Mouse (Mus musculus): Measurements from ENCODE around the gene Rusc1. TPM values are rescaled to one million over a fixed set of nuclear protein-coding genes. Genes with fewer than 3 reads are reported as not detected.

The Rusc1 gene
- polyA plus RNA-seq, 1 experiment from 2014 or later = 23.9 TPM

DNA sequence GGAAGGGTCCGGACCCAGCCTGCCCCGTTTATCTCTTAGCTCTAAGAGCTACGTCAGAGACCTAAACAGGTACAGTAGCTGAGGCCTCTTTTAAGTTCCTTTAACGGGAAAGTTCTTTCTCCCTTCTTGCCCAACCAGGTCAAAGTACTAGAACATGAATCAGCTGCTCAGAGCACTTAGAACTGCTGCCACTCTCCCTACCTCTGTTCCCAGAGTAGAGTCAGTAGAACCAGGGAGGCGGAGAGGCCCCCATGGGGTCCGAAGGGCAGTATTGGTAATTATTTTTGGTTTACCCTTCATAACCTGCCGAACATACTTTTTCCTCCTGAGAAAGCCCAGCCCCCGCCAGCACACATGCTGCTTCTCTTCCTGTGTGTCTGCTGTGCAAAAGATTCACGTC lies 15.7 kb downstream of the Rusc1 start:
- H3K4me2 ChIP-seq (ENCODE audit: low read depth, low read length, severe bottlenecking) = no peak overlapping the region
- no peaks in the 10 kb centered on the region for H3K27me3 ChIP-seq (ENCODE audit: control insufficient read depth, insufficient read depth, low read length)
- WGBS = 94% methylated on average over 9 of the region's 9 CpGs
- no peaks in the 10 kb centered on the region for H3K9me3 ChIP-seq (ENCODE audit: control insufficient read depth, low read length)
- no peak overlapping the region for H3K27ac ChIP-seq (ENCODE audit: low read depth, low read length)
- no peak for DNase-seq (ENCODE audit: low spot score)
- no peak overlapping the region for H3K4me3 ChIP-seq (ENCODE audit: low read depth, low read length)
- no peak for ATAC-seq (replicated peaks; ENCODE audit: low FRiP score)
- no peak overlapping the region for H3K9ac ChIP-seq (ENCODE audit: low read length)
- H3K36me3 ChIP-seq (ENCODE audit: control insufficient read depth, insufficient read depth, low read length) = peaks cover 17% of the 10 kb centered on the region
- no peaks in the 10 kb centered on the region for H3K4me1 ChIP-seq (replicated peaks; ENCODE audit: control insufficient read depth, insufficient read depth, low read length)

DNA sequence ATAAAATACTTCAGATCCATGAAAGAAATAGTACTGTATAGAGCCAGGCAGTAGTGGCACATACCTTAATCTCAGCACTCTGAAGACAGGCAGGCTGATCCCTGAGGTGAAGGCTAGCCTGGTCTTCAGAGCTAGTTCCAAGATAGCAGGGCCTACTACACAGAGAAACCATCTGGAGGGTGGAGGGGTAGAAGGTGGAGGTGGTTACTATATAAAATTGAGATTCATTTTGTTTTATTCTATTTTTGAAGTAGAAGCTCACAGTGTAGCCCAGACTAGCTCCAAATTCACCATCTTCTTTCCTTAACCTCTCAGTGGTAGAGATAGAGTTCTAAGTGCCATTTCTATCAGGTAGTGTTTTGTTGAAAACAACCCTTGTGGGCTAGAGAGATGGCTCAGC lies 25.8 kb downstream of the Rusc1 start:
- peaks cover 19% of the 10 kb centered on the region for H3K36me3 ChIP-seq (ENCODE audit: control insufficient read depth, insufficient read depth, low read length)
- H3K4me3 ChIP-seq (ENCODE audit: low read depth, low read length) = no peak overlapping the region
- H3K4me1 ChIP-seq (replicated peaks; ENCODE audit: control insufficient read depth, insufficient read depth, low read length) = no peaks in the 10 kb centered on the region
- DNase-seq (ENCODE audit: low spot score) (no peak), ATAC-seq (replicated peaks; ENCODE audit: low FRiP score) (no peak)
- H3K9ac ChIP-seq (ENCODE audit: low read length) = no peak overlapping the region
- H3K27ac ChIP-seq (ENCODE audit: low read depth, low read length) = no peak overlapping the region
- no peaks in the 10 kb centered on the region for H3K27me3 ChIP-seq (ENCODE audit: control insufficient read depth, insufficient read depth, low read length)
- no peaks in the 10 kb centered on the region for H3K9me3 ChIP-seq (ENCODE audit: control insufficient read depth, low read length)
- H3K4me2 ChIP-seq (ENCODE audit: low read depth, low read length, severe bottlenecking) = no peak overlapping the region

DNA sequence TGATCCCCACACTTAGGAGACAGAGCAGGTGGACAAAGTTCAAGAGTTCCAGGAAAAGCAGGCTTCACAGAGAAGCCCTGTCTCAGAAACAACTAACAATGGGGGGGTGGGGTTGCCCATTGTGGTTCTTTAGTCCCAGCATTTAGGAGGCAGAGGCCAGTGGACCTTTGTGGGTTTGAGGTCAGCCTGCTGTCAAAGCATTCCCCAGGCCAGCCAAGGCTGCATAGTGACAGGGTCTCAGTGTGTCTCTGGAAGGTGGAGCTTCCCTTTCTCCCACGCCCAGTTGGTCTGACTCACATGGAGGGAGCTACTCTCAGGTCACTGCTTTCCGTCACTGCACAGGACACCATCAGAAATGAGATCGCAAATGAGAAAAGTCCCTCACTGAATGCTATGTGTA lies 31.4 kb downstream of the Rusc1 start:
- ATAC-seq (replicated peaks; ENCODE audit: low FRiP score) (no peak), DNase-seq (ENCODE audit: low spot score) (no peak)
- no peak overlapping the region for H3K4me3 ChIP-seq (ENCODE audit: low read depth, low read length)
- H3K4me2 ChIP-seq (ENCODE audit: low read depth, low read length, severe bottlenecking) = no peak overlapping the region
- H3K4me1 ChIP-seq (replicated peaks; ENCODE audit: control insufficient read depth, insufficient read depth, low read length) = no peaks in the 10 kb centered on the region
- no peaks in the 10 kb centered on the region for H3K27me3 ChIP-seq (ENCODE audit: control insufficient read depth, insufficient read depth, low read length)
- H3K27ac ChIP-seq (ENCODE audit: low read depth, low read length) = no peak overlapping the region
- H3K36me3 ChIP-seq (ENCODE audit: control insufficient read depth, insufficient read depth, low read length) = peaks cover 7% of the 10 kb centered on the region; the same call in 1 of the 2 replicates
- H3K9me3 ChIP-seq (ENCODE audit: control insufficient read depth, low read length) = no peaks in the 10 kb centered on the region
- H3K9ac ChIP-seq (ENCODE audit: low read length) = no peak overlapping the region
- 66% methylated on average over 3 of the region's 3 CpGs for whole genome bisulfite sequencing

DNA sequence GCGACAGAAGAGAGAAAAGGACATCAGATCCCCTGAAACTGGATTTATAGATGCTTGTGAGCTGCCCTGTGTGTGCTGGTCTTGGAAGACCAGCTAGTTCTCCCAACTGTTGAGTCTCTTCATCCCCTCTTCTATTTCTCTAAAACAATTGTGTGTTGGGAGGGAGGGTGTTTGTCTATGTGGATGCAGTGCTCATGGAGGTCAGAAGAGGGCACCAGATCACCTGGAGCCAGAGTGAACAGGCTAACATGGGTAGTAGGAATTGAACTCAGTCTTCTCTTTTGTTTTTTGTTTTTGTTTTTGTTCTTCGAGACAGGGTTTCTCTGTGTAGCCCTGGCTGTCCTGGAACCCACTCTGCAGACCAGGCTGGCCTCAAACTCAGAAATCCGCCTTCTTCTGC lies 34.3 kb downstream of the Rusc1 start:
- H3K9ac ChIP-seq (ENCODE audit: low read length) = no peak overlapping the region

DNA sequence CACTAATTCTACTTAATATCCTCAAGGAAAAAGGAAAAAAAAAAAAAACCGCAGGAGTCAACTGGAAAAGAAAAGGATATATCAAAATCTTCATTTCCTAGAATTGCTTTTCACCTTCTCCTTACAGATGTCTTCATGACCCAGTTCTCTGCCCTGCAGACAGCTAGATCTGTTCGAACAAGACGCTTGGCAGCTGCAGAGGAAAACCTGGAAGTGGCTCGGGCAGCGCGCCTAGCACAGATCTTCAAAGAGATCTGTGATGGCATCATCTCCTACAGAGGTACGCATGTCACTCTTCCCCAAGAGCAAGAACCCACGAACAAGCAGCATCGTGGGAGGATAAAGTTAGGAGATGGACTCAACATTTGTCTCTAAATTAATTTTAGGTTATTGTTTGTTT lies 34.8 kb downstream of the Rusc1 start:
- Histone ChIP-seq H3K9ac (ENCODE audit: low read length) (no peak overlapping the region), H3K4me1 (replicated peaks; ENCODE audit: control insufficient read depth, insufficient read depth, low read length) (no peaks in the 10 kb centered on the region), H3K9me3 (ENCODE audit: control insufficient read depth, low read length) (no peaks in the 10 kb centered on the region), H3K27me3 (ENCODE audit: control insufficient read depth, insufficient read depth, low read length) (no peaks in the 10 kb centered on the region), H3K4me3 (ENCODE audit: low read depth, low read length) (no peak overlapping the region), H3K36me3 (ENCODE audit: control insufficient read depth, insufficient read depth, low read length) (no peaks in the 10 kb centered on the region; the same call in 1 of the 2 replicates), H3K27ac (ENCODE audit: low read depth, low read length) (no peak overlapping the region), H3K4me2 (ENCODE audit: low read depth, low read length, severe bottlenecking) (no peak overlapping the region)
- 94% methylated on average over 9 of the region's 9 CpGs for WGBS
- ATAC-seq (replicated peaks; ENCODE audit: low FRiP score) (no peak), DNase-seq (ENCODE audit: low spot score) (no peak)

More for the DNA sequence above, 34.3 kb downstream of the Rusc1 start:
- H3K9me3 ChIP-seq (ENCODE audit: control insufficient read depth, low read length) = no peaks in the 10 kb centered on the region
- no peaks in the 10 kb centered on the region for H3K27me3 ChIP-seq (ENCODE audit: control insufficient read depth, insufficient read depth, low read length)
- H3K36me3 ChIP-seq (ENCODE audit: control insufficient read depth, insufficient read depth, low read length) = peaks cover 3% of the 10 kb centered on the region; the same call in 1 of the 2 replicates
- no peak overlapping the region for H3K4me2 ChIP-seq (ENCODE audit: low read depth, low read length, severe bottlenecking)
- H3K27ac ChIP-seq (ENCODE audit: low read depth, low read length) = no peak overlapping the region
- H3K4me1 ChIP-seq (replicated peaks; ENCODE audit: control insufficient read depth, insufficient read depth, low read length) = no peaks in the 10 kb centered on the region
- no peak for DNase-seq (ENCODE audit: low spot score)
- 88% methylated on average over 3 of the region's 3 CpGs for WGBS
- ATAC-seq (replicated peaks; ENCODE audit: low FRiP score) = no peak
- H3K4me3 ChIP-seq (ENCODE audit: low read depth, low read length) = no peak overlapping the region

DNA sequence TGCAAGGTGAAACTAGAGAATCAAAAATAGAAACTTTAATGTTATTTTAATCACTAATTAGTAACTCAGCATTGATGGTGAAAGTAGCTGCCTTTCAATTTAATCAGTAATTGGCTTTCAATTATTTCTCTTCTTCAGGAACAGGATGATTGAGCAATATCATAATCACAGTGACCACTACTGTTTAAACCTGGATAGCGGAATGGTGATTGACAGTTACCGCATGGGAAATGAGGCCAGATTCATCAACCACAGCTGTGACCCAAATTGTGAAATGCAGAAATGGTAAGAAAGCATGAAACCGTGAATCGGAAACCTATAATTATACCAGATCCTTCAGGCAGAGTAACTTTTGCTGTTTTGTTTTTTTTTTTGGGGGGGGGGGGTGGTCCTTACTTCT lies 49.8 kb downstream of the Rusc1 start:
- Histone ChIP-seq H3K4me2 (ENCODE audit: low read depth, low read length, severe bottlenecking) (no peak overlapping the region), H3K4me1 (replicated peaks; ENCODE audit: control insufficient read depth, insufficient read depth, low read length) (no peaks in the 10 kb centered on the region), H3K4me3 (ENCODE audit: low read depth, low read length) (no peak overlapping the region), H3K9me3 (ENCODE audit: control insufficient read depth, low read length) (no peaks in the 10 kb centered on the region), H3K27me3 (ENCODE audit: control insufficient read depth, insufficient read depth, low read length) (no peaks in the 10 kb centered on the region), H3K9ac (ENCODE audit: low read length) (no peak overlapping the region), H3K27ac (ENCODE audit: low read depth, low read length) (no peak overlapping the region), H3K36me3 (ENCODE audit: control insufficient read depth, insufficient read depth, low read length) (peaks cover 6% of the 10 kb centered on the region; the same call in 1 of the 2 replicates)
- DNase-seq (ENCODE audit: low spot score) (no peak), ATAC-seq (replicated peaks; ENCODE audit: low FRiP score) (no peak)
- WGBS = 94% methylated on average over 4 of the region's 4 CpGs

Other genes with a start within 250 kb of the Rusc1 start
- 53.5 and 54.2 TPM in 2 replicates for gene Msto1, start 179.3 kb downstream of the Rusc1 start, polyA plus RNA-seq (2014; fragmentation: Nextera tagmentation; extraction: Ambion mirVana)
- 17.4 and 20.7 TPM in 2 replicates for gene Ash1l, start 142.7 kb downstream of the Rusc1 start, polyA plus RNA-seq (2014; fragmentation: Nextera tagmentation; extraction: Ambion mirVana)
- 134 and 146 TPM in 2 replicates for gene Dap3, start 142.1 kb downstream of the Rusc1 start, polyA plus RNA-seq (2014; fragmentation: Nextera tagmentation; extraction: Ambion mirVana)
- gene Gm43738, start 7.8 kb upstream of the Rusc1 start, polyA plus RNA-seq (2014; fragmentation: Nextera tagmentation; extraction: Ambion mirVana) = not detected in 2 replicates
- 332 and 356 TPM in 2 replicates for gene Fdps, start 8.6 kb upstream of the Rusc1 start, polyA plus RNA-seq (2014; fragmentation: Nextera tagmentation; extraction: Ambion mirVana)
- gene Pklr, start 42.8 kb upstream of the Rusc1 start, polyA plus RNA-seq (2014; fragmentation: Nextera tagmentation; extraction: Ambion mirVana) = 2.1 and 2.8 TPM in 2 replicates
- 6.3 and 6.7 TPM in 2 replicates for gene Hcn3, start 66.9 kb upstream of the Rusc1 start, polyA plus RNA-seq (2014; fragmentation: Nextera tagmentation; extraction: Ambion mirVana)
- 34.7 and 40.8 TPM in 2 replicates for gene Clk2, start 71.5 kb upstream of the Rusc1 start, polyA plus RNA-seq (2014; fragmentation: Nextera tagmentation; extraction: Ambion mirVana)
- gene Scamp3, start 84.2 kb upstream of the Rusc1 start, polyA plus RNA-seq (2014; fragmentation: Nextera tagmentation; extraction: Ambion mirVana) = 92.5 and 107 TPM in 2 replicates
- 26.3 and 27.8 TPM in 2 replicates for gene Fam189b, start 89.8 kb upstream of the Rusc1 start, polyA plus RNA-seq (2014; fragmentation: Nextera tagmentation; extraction: Ambion mirVana)
- gene Gba, start 109.6 kb upstream of the Rusc1 start, polyA plus RNA-seq (2014; fragmentation: Nextera tagmentation; extraction: Ambion mirVana) = 32.4 and 37.7 TPM in 2 replicates
- 63.3 and 69.9 TPM in 2 replicates for gene Thbs3, start 121.9 kb upstream of the Rusc1 start, polyA plus RNA-seq (2014; fragmentation: Nextera tagmentation; extraction: Ambion mirVana)
- 194 and 213 TPM in 2 replicates for gene Mtx1, start 133.8 kb upstream of the Rusc1 start, polyA plus RNA-seq (2014; fragmentation: Nextera tagmentation; extraction: Ambion mirVana)
- gene Muc1, start 135.7 kb upstream of the Rusc1 start, polyA plus RNA-seq (2014; fragmentation: Nextera tagmentation; extraction: Ambion mirVana) = 2.0 and 3.4 TPM in 2 replicates
- gene Krtcap2, start 152.7 kb upstream of the Rusc1 start, polyA plus RNA-seq (2014; fragmentation: Nextera tagmentation; extraction: Ambion mirVana) = 237 and 252 TPM in 2 replicates
- 11.9 and 13.5 TPM in 2 replicates for gene Trim46, start 153.0 kb upstream of the Rusc1 start, polyA plus RNA-seq (2014; fragmentation: Nextera tagmentation; extraction: Ambion mirVana)
- gene Dpm3, start 166.0 kb upstream of the Rusc1 start, polyA plus RNA-seq (2014; fragmentation: Nextera tagmentation; extraction: Ambion mirVana) = 79.0 and 83.9 TPM in 2 replicates
- gene Slc50a1, start 177.3 kb upstream of the Rusc1 start, polyA plus RNA-seq (2014; fragmentation: Nextera tagmentation; extraction: Ambion mirVana) = 28.4 and 31.8 TPM in 2 replicates
- 10.8 and 11.4 TPM in 2 replicates for gene Efna1, start 187.8 kb upstream of the Rusc1 start, polyA plus RNA-seq (2014; fragmentation: Nextera tagmentation; extraction: Ambion mirVana)
- gene Efna3, start 229.7 kb upstream of the Rusc1 start, polyA plus RNA-seq (2014; fragmentation: Nextera tagmentation; extraction: Ambion mirVana) = 6.6 and 7.7 TPM in 2 replicates
- 17.1 and 20.7 TPM in 2 replicates for gene Efna4, start 244.7 kb upstream of the Rusc1 start, polyA plus RNA-seq (2014; fragmentation: Nextera tagmentation; extraction: Ambion mirVana)